Mouse (Mus musculus) liver, embryonic 14.5 days (tissue): ENCODE measurements at regions not wholly inside any gene's neighbourhood (a gene's known extent, or its start where the extent isn't known, plus 50 kb on each side); places are given as distances from the start of the nearest gene placed in this dataset.

Source experiments
- CTCF ChIP-seq: IDR thresholded peaks from 2 replicates; pipeline ENCODE4 v1.5.1; 2016; ENCODE audit warnings: antibody characterized with exemption, low read depth, control low read depth
- EP300 ChIP-seq: IDR thresholded peaks from 2 replicates; pipeline ENCODE4 v1.6.1; 2016; ENCODE audit warnings: antibody characterized with exemption, low read depth

DNA sequence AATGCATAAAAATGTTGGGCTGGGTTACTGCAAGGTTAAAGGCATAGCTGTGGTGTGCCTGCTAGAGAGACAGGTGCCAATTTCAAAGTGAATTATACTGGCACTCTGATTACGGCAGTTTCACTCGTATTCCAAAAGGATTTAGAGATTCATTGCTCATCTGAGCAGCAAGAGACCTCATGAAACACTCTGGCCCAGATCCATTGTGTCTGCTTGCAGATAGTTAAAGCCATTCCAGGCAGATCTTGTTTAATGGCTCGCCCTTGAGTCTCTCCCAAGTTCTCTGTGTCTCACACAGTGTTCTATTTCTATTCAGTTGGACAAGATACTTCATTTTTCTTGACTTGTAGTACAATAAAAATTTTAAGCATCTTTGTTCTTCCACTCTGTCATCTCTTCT lies 459.1 kb upstream of the C030005K15Rik start:
- no peak for TF ChIP-seq CTCF
- TF ChIP-seq EP300, result no peak
